ENCODE assay signal across 10 mouse cellular contexts in genomic region chr7:100919809-100920107, GRCm38 (mm10). TPM values are rescaled to one million over a fixed set of nuclear protein-coding genes. Genes with fewer than 3 reads are reported as not detected.
DNase-seq lines count a peak whose midpoint lies in the region; ATAC-seq lines count a peak whose summit lies in the region.
"Had no signal": no experiment of that assay in that cellular context is flagged by ENCODE, and none has a peak within 500 bp of the region (broad histone marks: within the 10 kb centered on the region; RNA-seq: fewer than 3 reads in every experiment).

No protein-coding gene starts in this region.

- peak overlapping the region; percentile 70 for H3K27ac ChIP-seq in embryonic facial prominence, embryonic 12.5 days

- peaks cover 67% of the 10 kb centered on the region for H3K4me1 ChIP-seq in embryonic facial prominence, embryonic 12.5 days

- no peaks in the 10 kb centered on the region for H3K27me3 ChIP-seq in embryonic facial prominence, embryonic 12.5 days
- H3K27me3 ChIP-seq: midbrain, embryonic 12.5 days had no signal

- WGBS in embryonic facial prominence, embryonic 12.5 days = 9% methylated on average over 2 of the region's 2 CpGs

- H3K4me2 ChIP-seq in embryonic facial prominence, embryonic 12.5 days (replicated peaks) = peak overlapping the region; percentile 22
- H3K4me2 ChIP-seq: midbrain, embryonic 12.5 days had no signal

- H3K4me3 ChIP-seq in embryonic facial prominence, embryonic 12.5 days = no peak overlapping the region
- H3K4me3 ChIP-seq: midbrain, embryonic 12.5 days had no signal

- ATAC-seq in embryonic facial prominence, embryonic 12.5 days (ENCODE audit: insufficient number of reproducible peaks, insufficient read depth, low FRiP score, low TSS enrichment) = no peak

- H3K36me3 ChIP-seq in embryonic facial prominence, embryonic 12.5 days = peaks cover 50% of the 10 kb centered on the region

- peak; percentile 46 for DNase-seq in adrenal gland, postnatal 14 days
- no peak for DNase-seq in adrenal gland, postnatal 4 days (ENCODE audit: low spot score in 2 of 2)
- DNase-seq in kidney, adult 18-20 months = peak; percentile 58
- peak; percentile 47 for DNase-seq in lung, postnatal 14 days
- DNase-seq in right cerebral cortex, postnatal 25 days = no peak
- no peak for DNase-seq in thymus, adult 18-20 months
- DNase-seq in spleen, adult 18-20 months = no peak
- DNase-seq: gastrocnemius, postnatal 36 days had no signal

- no peaks in the 10 kb centered on the region for H3K9me3 ChIP-seq in embryonic facial prominence, embryonic 12.5 days
- H3K9me3 ChIP-seq: midbrain, embryonic 12.5 days had no signal

- H3K9ac ChIP-seq in embryonic facial prominence, embryonic 12.5 days = no peak overlapping the region
- H3K9ac ChIP-seq: midbrain, embryonic 12.5 days had no signal

RNA-seq across cellular contexts. Expression of gene Arhgef17, which starts 12.1 kb away (rescaled TPM):
- 43.9 and 47.2 TPM in 2 replicates for total RNA-seq in adrenal gland, postnatal 14 days (2021)
- 10 to 100 TPM; 73.3 to 79.3 TPM for total RNA-seq in adrenal gland, postnatal 4 days (2021)
- 11.0 and 11.1 TPM in 2 replicates for polyA plus RNA-seq in embryonic facial prominence, embryonic 12.5 days (2016; fragmentation: Nextera tagmentation; extraction: Ambion mirVana)

RNA-seq across cellular contexts. Expression of gene P2ry6, which starts 54.7 kb away (rescaled TPM):
- 2.4 and 4.8 TPM in 2 replicates for total RNA-seq in adrenal gland, postnatal 14 days (2021)
- total RNA-seq in adrenal gland, postnatal 4 days (2021) = 1 to 10 TPM; 6.5 to 7.1 TPM
- polyA plus RNA-seq in embryonic facial prominence, embryonic 12.5 days (2016; fragmentation: Nextera tagmentation; extraction: Ambion mirVana) = 2.7 and 3.6 TPM in 2 replicates

RNA-seq across cellular contexts. Expression of gene Relt, which starts 56.5 kb away (rescaled TPM):
- 3.1 and 5.8 TPM in 2 replicates for total RNA-seq in adrenal gland, postnatal 14 days (2021)
- total RNA-seq in adrenal gland, postnatal 4 days (2021) = 1 to 10 TPM; 5.8 to 6.0 TPM
- polyA plus RNA-seq in embryonic facial prominence, embryonic 12.5 days (2016; fragmentation: Nextera tagmentation; extraction: Ambion mirVana) = 3.4 and 4.1 TPM in 2 replicates

Comparison
In these comparisons a context has a peak if more than half of its experiments do, and no peak if none do; other contexts are left out.
1. DNase-seq: peak in adrenal gland, postnatal 14 days (single experiment), kidney, adult 18-20 months (single experiment) and lung, postnatal 14 days (single experiment); none in adrenal gland, postnatal 4 days (0 of 2), right cerebral cortex, postnatal 25 days (single experiment), thymus, adult 18-20 months (0 of 2) and spleen, adult 18-20 months (0 of 2).